Mouse (Mus musculus) liver, postnatal 0 days (tissue): ENCODE results near the gene Bex4.

ENCODE experiments used
- CTCF ChIP-seq: sonication (generic); IDR thresholded peaks from 2 replicates; pipeline ENCODE4 v1.5.1; 2016; ENCODE audit warnings: antibody characterized with exemption, low read depth
- EP300 ChIP-seq: IDR thresholded peaks from 2 replicates; pipeline ENCODE4 v1.6.1; 2016; ENCODE audit warnings: antibody characterized with exemption, low read depth, mild to moderate bottlenecking

- TF ChIP-seq CTCF (no peak), EP300 (no peak)
Measured at GRCm38 (mm10) chrX:136143711-136144110, 4.9 kb downstream of the Bex4 start.
